Comparison of ENCODE assay signal across 8 mouse cellular contexts in the genomic region with DNA sequence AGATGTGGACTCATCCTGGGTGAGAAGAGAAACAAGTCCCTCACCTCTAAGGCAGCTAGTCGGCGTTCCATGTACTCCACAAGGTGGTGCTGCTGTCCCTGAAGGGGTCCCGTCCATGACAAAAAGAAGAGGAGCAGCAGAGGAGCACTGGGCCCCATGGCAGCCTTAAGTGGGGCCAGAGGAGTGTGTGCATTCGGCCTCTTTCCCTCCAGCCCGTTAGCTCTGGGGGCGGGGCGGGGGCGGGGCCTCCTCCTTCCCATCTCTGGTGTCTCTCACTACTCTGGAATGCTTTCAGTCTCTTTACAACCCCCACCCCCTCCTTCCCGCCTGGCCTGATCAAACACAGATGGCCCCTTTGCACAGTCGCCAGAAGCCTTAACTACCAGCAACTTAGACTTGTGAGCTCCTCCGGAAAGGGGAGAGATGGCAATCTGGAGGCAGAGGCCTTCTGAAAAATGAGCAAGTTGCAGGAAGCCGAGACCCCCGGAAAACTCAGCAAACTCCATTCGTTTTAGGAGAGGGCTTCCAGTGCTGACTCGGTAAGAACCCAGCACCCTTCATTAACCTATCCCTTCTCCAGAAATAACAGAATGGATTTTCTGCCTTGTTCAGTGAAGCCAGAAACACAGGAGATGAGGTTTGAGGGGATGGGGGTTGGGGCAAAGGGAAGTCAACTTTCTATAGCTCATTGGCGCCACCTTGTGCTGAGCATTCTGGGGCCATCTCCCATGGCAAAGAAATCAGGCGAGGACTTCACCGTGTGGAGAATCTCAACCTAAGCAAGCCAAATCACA. TPM values are rescaled to one million over a fixed set of nuclear protein-coding genes. Genes with fewer than 3 reads are reported as not detected.
A peak's percentile ranks its signal among the peaks of the same experiment; 100 is the strongest.
DNase-seq lines count a peak whose midpoint lies in the region; ATAC-seq and TF ChIP-seq lines count a peak whose summit lies in the region.

A gene (minus strand): TSS at position 224 of the 794 bp plus-strand sequence.

- H3K9me3 ChIP-seq in E14TG2a.4 (ENCODE audit: low read length), result no peaks in the 10 kb centered on the region
- H3K9me3 ChIP-seq in forebrain, embryonic 11.5 days (ENCODE audit: control insufficient read depth, low read length), result no peaks in the 10 kb centered on the region
- no peaks in the 10 kb centered on the region for H3K9me3 ChIP-seq in heart, embryonic 15.5 days (replicated peaks)
- H3K9me3 ChIP-seq in liver, embryonic 13.5 days (replicated peaks), result no peaks in the 10 kb centered on the region
- no peaks in the 10 kb centered on the region for H3K9me3 ChIP-seq in stomach, embryonic 15.5 days

- DNase-seq in c-Kit-positive CD71-positive TER-119-negative erythroid progenitor cells, embryonic 14.5 days (ENCODE audit: low read depth), result peak; percentile 71
- peak; percentile 91 for DNase-seq in forebrain, embryonic 11.5 days (ENCODE audit: low spot score)
- peak; percentile 89 for DNase-seq in kidney, postnatal 14 days
- DNase-seq in liver, embryonic 13.5 days, result peak; percentile 47
- peak; percentile 94 for DNase-seq in neural tube, embryonic 10.5 days (ENCODE audit: extremely low spot score, low spot score)

- peak; percentile 72 for TF ChIP-seq CTCF in E14TG2a.4 (conservative IDR thresholded peaks at IDR 0.05; ENCODE audit: low read length)

- H3K4me2 ChIP-seq in forebrain, embryonic 11.5 days (ENCODE audit: low read depth, low read length, severe bottlenecking), result peak within 1 kb of the TSS; percentile 49
- peak within 1 kb of the TSS; percentile 71 for H3K4me2 ChIP-seq in heart, embryonic 15.5 days
- H3K4me2 ChIP-seq in liver, embryonic 13.5 days, result peak within 1 kb of the TSS; percentile 69
- peak within 1 kb of the TSS; percentile 52 for H3K4me2 ChIP-seq in stomach, embryonic 15.5 days

- peak within 1 kb of the TSS; percentile 89 for H3K27ac ChIP-seq in forebrain, embryonic 11.5 days (ENCODE audit: low read depth, low read length)
- peak within 1 kb of the TSS; percentile 95 for H3K27ac ChIP-seq in heart, embryonic 15.5 days
- peak within 1 kb of the TSS; percentile 68 for H3K27ac ChIP-seq in liver, embryonic 13.5 days
- peak within 1 kb of the TSS; percentile 94 for H3K27ac ChIP-seq in stomach, embryonic 15.5 days

- H3K27me3 ChIP-seq in E14TG2a.4 (ENCODE audit: insufficient read depth, low read length), result peaks cover 23% of the 10 kb centered on the region
- no peaks in the 10 kb centered on the region for H3K27me3 ChIP-seq in forebrain, embryonic 11.5 days (ENCODE audit: control insufficient read depth, insufficient read depth, low read length)
- no peaks in the 10 kb centered on the region; the same call in 1 of the 2 replicates for H3K27me3 ChIP-seq in heart, embryonic 15.5 days
- no peaks in the 10 kb centered on the region for H3K27me3 ChIP-seq in liver, embryonic 13.5 days
- H3K27me3 ChIP-seq in stomach, embryonic 15.5 days (replicated peaks), result no peaks in the 10 kb centered on the region

- H3K4me1 ChIP-seq in E14TG2a.4 (replicated peaks; ENCODE audit: low read depth, low read length), result peaks cover 60% of the 10 kb centered on the region
- peaks cover 28% of the 10 kb centered on the region for H3K4me1 ChIP-seq in forebrain, embryonic 11.5 days (replicated peaks; ENCODE audit: control insufficient read depth, insufficient read depth, low read length)
- peaks cover 57% of the 10 kb centered on the region for H3K4me1 ChIP-seq in heart, embryonic 15.5 days (replicated peaks)
- H3K4me1 ChIP-seq in liver, embryonic 13.5 days (replicated peaks), result peaks cover 37% of the 10 kb centered on the region
- peaks cover 30% of the 10 kb centered on the region for H3K4me1 ChIP-seq in stomach, embryonic 15.5 days

- peak within 1 kb of the TSS; percentile 51 for H3K9ac ChIP-seq in forebrain, embryonic 11.5 days (ENCODE audit: low read length)
- H3K9ac ChIP-seq in heart, embryonic 15.5 days, result peak within 1 kb of the TSS; percentile 41
- no peak within 1 kb of the TSS for H3K9ac ChIP-seq in liver, embryonic 13.5 days
- H3K9ac ChIP-seq in stomach, embryonic 15.5 days, result peak within 1 kb of the TSS; percentile 22; the same call in 1 of the 2 replicates

- WGBS in forebrain, embryonic 11.5 days, result under 1% methylated on average over 18 of the region's 18 CpGs
- WGBS in heart, embryonic 15.5 days, result 1% methylated on average over 18 of the region's 18 CpGs
- 3% methylated on average over 18 of the region's 18 CpGs for WGBS in liver, embryonic 13.5 days (ENCODE audit: insufficient replicate concordance)
- 2% methylated on average over 18 of the region's 18 CpGs for WGBS in stomach, embryonic 15.5 days

- peaks cover 12% of the 10 kb centered on the region for H3K36me3 ChIP-seq in E14TG2a.4 (ENCODE audit: insufficient read depth, low read length)
- H3K36me3 ChIP-seq in forebrain, embryonic 11.5 days (ENCODE audit: control insufficient read depth, insufficient read depth, low read length), result no peaks in the 10 kb centered on the region
- H3K36me3 ChIP-seq in heart, embryonic 15.5 days, result peaks cover 9% of the 10 kb centered on the region
- peaks cover 38% of the 10 kb centered on the region for H3K36me3 ChIP-seq in liver, embryonic 13.5 days
- H3K36me3 ChIP-seq in stomach, embryonic 15.5 days, result peaks cover 8% of the 10 kb centered on the region; the same call in 1 of the 2 replicates

- peak; percentile 86 for ATAC-seq in forebrain, embryonic 11.5 days (replicated peaks; ENCODE audit: low FRiP score)
- ATAC-seq in heart, embryonic 15.5 days (replicated peaks; ENCODE audit: insufficient number of reproducible peaks, insufficient read depth, low FRiP score, low read depth), result peak; percentile 87
- peak; percentile 75 for ATAC-seq in liver, embryonic 13.5 days (ENCODE audit: low read depth)
- peak; percentile 87 for ATAC-seq in stomach, embryonic 15.5 days (ENCODE audit: insufficient read depth, low FRiP score, low read depth)

- H3K4me3 ChIP-seq in E14TG2a.4 (replicated peaks; ENCODE audit: low read length), result 0 out of 2 replicates have a peak within 1 kb of the TSS, but pooled peaks have one; percentile 23
- peak within 1 kb of the TSS; percentile 24 for H3K4me3 ChIP-seq in forebrain, embryonic 11.5 days (ENCODE audit: low read depth, low read length)
- H3K4me3 ChIP-seq in heart, embryonic 15.5 days, result peak within 1 kb of the TSS; percentile 42
- peak within 1 kb of the TSS; percentile 47 for H3K4me3 ChIP-seq in liver, embryonic 13.5 days (replicated peaks)
- H3K4me3 ChIP-seq in stomach, embryonic 15.5 days (replicated peaks), result peak within 1 kb of the TSS; percentile 42

RNA-seq across cellular contexts. Expression of the gene that starts here (rescaled TPM):
- 6.4 and 8.7 TPM in 2 replicates for polyA plus RNA-seq in forebrain, embryonic 11.5 days (2014; fragmentation: Nextera tagmentation; extraction: Ambion mirVana)
- polyA plus RNA-seq in heart, embryonic 15.5 days (2015; fragmentation: Nextera tagmentation; extraction: Ambion mirVana), result 19.5 and 29.9 TPM in 2 replicates
- 2.7 and 2.8 TPM in 2 replicates for polyA plus RNA-seq in liver, embryonic 13.5 days (2015; fragmentation: Nextera tagmentation; extraction: Ambion mirVana)
- 49.2 and 52.1 TPM in 2 replicates for polyA plus RNA-seq in stomach, embryonic 15.5 days (2015; fragmentation: Nextera tagmentation; extraction: Ambion mirVana)

Comparison
In these comparisons a context has a peak if more than half of its experiments do, and no peak if none do; other contexts are left out.
1. Peak in every context shown above with its lines: DNase-seq, ATAC-seq, H3K4me3 ChIP-seq and H3K27ac ChIP-seq.